Mouse (Mus musculus) embryonic fibroblast, embryonic 13.5 days (primary cell): ENCODE measurements around the gene Acad12.

Experiments used
- CTCF ChIP-seq: IDR thresholded peaks from 2 replicates; pipeline ENCODE4 v1.5.1; 2011; ENCODE audit warnings: mild to moderate bottlenecking, control low read depth, low read length, moderate library complexity, borderline replicate concordance; ENCODE audit not compliant: insufficient read depth
- POLR2A ChIP-seq: IDR thresholded peaks from 2 replicates; pipeline ENCODE4 v1.6.1; 2011; ENCODE audit warnings: low read depth, mild to moderate bottlenecking, control low read depth, low read length, moderate library complexity

GRCm38 (mm10) chr5:121589928-121590327 lies 28.8 kb downstream of the Acad12 start:
- TF ChIP-seq POLR2A (no peak), CTCF (no peak)
